Mouse (Mus musculus): Measurements from ENCODE around the gene Mllt6. TPM values are rescaled to one million over a fixed set of nuclear protein-coding genes. Genes with fewer than 3 reads are reported as not detected.
"Not testable (repeated sequence)": the region's sequence is repeated elsewhere in the genome, so short reads cannot be mapped to it uniquely, and the experiment has no call there.

Gene Mllt6
- polyA plus RNA-seq, 1 experiment: 49.6 TPM

DNA sequence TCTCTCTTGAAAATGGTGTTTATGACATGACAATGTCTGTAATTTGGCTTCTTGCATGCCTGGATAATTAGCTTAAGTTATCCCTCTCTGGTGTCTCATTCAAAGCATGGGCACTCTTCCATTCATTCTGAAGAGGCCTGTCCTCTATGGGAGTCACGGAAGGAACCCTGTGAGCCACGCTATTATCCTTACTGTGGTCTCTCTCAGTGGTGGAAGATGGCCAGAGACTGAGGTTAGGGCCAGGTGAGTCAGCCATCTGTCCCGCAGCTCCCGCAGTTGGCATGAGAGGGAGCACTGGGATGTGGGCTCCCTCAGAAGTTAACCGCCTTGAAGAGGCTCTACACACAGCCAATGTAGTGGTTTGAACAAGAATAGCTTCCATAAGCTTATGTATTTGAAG is 12.9 kb upstream of the Mllt6 start:
- TF ChIP-seq POLR2A (IDR thresholded peaks at IDR 0.05; ENCODE audit: borderline replicate concordance, extremely low read depth, insufficient read depth, insufficient read length, poor library complexity, severe bottlenecking) (no peak), CTCF (IDR thresholded peaks at IDR 0.05; ENCODE audit: borderline replicate concordance, extremely low read depth, insufficient read depth, insufficient read length) (no peak)
- DNase-seq (ENCODE audit: low read depth): no peak

GRCm38 (mm10) chr11:97653376-97653775 is 9.8 kb upstream of the Mllt6 start:
- DNase-seq (ENCODE audit: low read depth): not testable (repeated sequence)

GRCm38 (mm10) chr11:97654210-97654609 is 9.0 kb upstream of the Mllt6 start:
- DNase-seq (ENCODE audit: low read depth): no peak
- no peak for TF ChIP-seq CTCF (IDR thresholded peaks at IDR 0.05; ENCODE audit: borderline replicate concordance, extremely low read depth, insufficient read depth, insufficient read length)
- TF ChIP-seq POLR2A (IDR thresholded peaks at IDR 0.05; ENCODE audit: borderline replicate concordance, extremely low read depth, insufficient read depth, insufficient read length, poor library complexity, severe bottlenecking): no peak

- DNase-seq (ENCODE audit: low read depth): no peak
- no peak for TF ChIP-seq CTCF (IDR thresholded peaks at IDR 0.05; ENCODE audit: borderline replicate concordance, extremely low read depth, insufficient read depth, insufficient read length)
- no peak for TF ChIP-seq POLR2A (IDR thresholded peaks at IDR 0.05; ENCODE audit: borderline replicate concordance, extremely low read depth, insufficient read depth, insufficient read length, poor library complexity, severe bottlenecking)
Measured at GRCm38 (mm10) chr11:97656269-97656971, 6.8 kb upstream of the Mllt6 start.

GRCm38 (mm10) chr11:97657184-97657945 is 5.8 kb upstream of the Mllt6 start:
- TF ChIP-seq POLR2A (IDR thresholded peaks at IDR 0.05; ENCODE audit: borderline replicate concordance, extremely low read depth, insufficient read depth, insufficient read length, poor library complexity, severe bottlenecking): no peak
- no peak for TF ChIP-seq CTCF (IDR thresholded peaks at IDR 0.05; ENCODE audit: borderline replicate concordance, extremely low read depth, insufficient read depth, insufficient read length)
- DNase-seq (ENCODE audit: low read depth): no peak

DNA sequence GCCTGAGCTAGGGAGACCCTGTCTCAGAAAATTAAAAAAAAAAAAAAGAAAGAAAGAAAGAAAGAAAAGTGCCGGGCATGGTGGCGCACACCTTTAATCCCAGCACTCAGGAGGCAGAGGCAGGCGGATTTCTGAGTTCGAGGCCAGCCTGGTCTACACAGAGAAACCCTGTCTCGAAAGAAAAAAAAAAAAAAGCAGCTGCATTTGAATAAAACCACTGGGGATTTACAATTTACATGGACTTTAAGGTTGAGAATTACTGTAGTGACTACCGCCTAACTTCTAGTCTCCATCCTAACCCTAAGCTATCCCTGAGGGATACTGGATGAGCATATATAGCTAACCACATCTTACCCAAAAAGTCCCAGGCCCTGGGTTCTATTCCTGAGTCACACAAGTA is 5.2 kb upstream of the Mllt6 start:
- not testable (repeated sequence) for DNase-seq (ENCODE audit: low read depth)

GRCm38 (mm10) chr11:97658751-97659266 is 4.4 kb upstream of the Mllt6 start:
- no peak for TF ChIP-seq POLR2A (IDR thresholded peaks at IDR 0.05; ENCODE audit: borderline replicate concordance, extremely low read depth, insufficient read depth, insufficient read length, poor library complexity, severe bottlenecking)
- no peak for DNase-seq (ENCODE audit: low read depth)

- no peak for TF ChIP-seq CTCF (IDR thresholded peaks at IDR 0.05; ENCODE audit: borderline replicate concordance, extremely low read depth, insufficient read depth, insufficient read length)
- TF ChIP-seq POLR2A (IDR thresholded peaks at IDR 0.05; ENCODE audit: borderline replicate concordance, extremely low read depth, insufficient read depth, insufficient read length, poor library complexity, severe bottlenecking): no peak
- no peak for DNase-seq (ENCODE audit: low read depth)
Measured at GRCm38 (mm10) chr11:97659267-97659989, 3.8 kb upstream of the Mllt6 start.

DNA sequence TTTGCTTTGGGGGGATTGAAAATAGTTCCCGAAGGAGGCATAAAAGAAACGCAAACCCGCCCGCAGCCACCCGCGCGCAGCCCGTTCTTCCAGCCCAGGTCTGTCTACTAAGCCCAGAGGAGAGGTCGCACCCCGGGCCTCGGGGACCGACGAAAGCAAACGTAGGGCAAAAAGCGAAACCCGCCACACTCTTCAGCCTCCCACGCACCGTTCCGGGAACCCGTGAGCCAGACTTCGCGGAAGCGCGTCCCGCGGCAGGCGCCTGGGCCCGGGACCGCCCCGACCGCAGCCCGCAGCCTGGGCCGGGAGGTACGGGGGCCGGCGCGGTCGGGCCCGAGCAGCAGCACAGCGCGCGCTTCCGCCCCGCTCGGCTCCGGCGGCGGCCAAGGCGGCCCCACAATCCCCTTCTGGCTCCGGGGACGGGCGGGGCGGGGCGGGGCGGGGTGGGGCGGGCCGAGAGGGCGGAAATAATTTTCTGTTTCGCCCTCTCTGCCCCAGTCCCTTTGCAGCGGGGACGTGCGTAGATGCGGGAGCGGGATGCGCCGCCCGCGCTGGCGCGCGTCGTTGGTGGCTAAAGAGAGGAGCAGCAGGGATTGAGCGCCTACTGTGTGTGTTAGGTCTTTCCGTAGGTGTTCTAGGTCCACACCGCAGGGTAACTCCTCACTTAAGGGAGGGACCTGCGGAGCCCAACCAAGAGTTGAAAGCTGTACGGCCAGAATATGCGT is 3.1 kb upstream of the Mllt6 start:
- DNase-seq (ENCODE audit: low read depth): peak; percentile 89
- TF ChIP-seq CTCF (IDR thresholded peaks at IDR 0.05; ENCODE audit: borderline replicate concordance, extremely low read depth, insufficient read depth, insufficient read length) (no peak), POLR2A (IDR thresholded peaks at IDR 0.05; ENCODE audit: borderline replicate concordance, extremely low read depth, insufficient read depth, insufficient read length, poor library complexity, severe bottlenecking) (peak; percentile 63; the same call in 1 of the 2 replicates)

DNA sequence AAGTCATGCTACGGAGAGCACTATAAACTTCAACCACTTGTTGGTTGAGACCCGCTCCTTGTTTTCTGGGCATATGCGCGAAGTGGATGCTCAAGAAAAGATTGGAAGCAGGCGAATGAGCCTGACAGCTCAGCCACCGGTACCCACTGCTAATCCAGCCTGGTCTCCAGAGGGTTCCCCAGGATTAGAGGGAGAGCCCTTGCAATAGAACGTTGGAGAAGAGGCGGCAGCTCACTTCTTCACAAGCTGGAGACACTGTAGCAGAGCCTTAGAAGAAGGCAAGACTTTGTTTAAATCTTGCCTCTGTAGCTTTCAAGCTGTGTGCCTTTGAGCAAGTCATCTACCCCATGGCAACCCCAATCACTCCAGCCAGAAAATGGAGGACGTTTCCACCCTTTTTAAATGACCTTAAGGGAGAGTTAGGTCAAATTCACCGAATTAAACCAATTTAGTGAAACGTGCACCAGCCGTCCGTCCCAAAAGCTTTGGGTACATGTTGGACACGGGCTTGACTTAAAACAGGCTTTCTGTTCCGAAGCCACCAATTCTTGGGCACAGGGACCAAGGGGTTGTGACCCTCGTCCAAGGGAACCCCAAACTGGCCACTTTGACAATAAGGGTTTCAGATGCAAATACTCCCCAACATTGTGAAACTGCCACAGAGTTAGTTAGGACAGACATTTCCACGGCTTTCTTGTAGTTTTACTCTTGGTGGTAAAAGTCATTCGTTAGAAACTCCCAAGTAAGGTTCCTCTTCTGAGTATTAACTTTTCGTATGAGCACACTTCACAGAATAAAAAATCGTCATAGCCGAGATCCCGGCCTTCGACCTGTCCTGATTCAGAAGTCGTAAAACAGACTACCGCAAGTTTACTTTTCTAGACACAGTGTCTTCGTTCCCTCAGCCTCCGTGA is 2.2 kb upstream of the Mllt6 start:
- no peak for DNase-seq (ENCODE audit: low read depth)
- TF ChIP-seq POLR2A (IDR thresholded peaks at IDR 0.05; ENCODE audit: borderline replicate concordance, extremely low read depth, insufficient read depth, insufficient read length, poor library complexity, severe bottlenecking) (no peak), CTCF (IDR thresholded peaks at IDR 0.05; ENCODE audit: borderline replicate concordance, extremely low read depth, insufficient read depth, insufficient read length) (no peak)
